Mouse (Mus musculus) retina, postnatal 7 days (tissue): ENCODE measurements at regions not wholly inside any gene's neighbourhood (a gene's known extent, or its start where the extent isn't known, plus 50 kb on each side); places are given as distances from the start of the nearest gene placed in this dataset.

Experiments
- DNase-seq: peaks from one replicate; pipeline ENCODE4 v3.0.0-alpha.2; 2012; ENCODE audit warnings: low read depth, low spot score

DNA sequence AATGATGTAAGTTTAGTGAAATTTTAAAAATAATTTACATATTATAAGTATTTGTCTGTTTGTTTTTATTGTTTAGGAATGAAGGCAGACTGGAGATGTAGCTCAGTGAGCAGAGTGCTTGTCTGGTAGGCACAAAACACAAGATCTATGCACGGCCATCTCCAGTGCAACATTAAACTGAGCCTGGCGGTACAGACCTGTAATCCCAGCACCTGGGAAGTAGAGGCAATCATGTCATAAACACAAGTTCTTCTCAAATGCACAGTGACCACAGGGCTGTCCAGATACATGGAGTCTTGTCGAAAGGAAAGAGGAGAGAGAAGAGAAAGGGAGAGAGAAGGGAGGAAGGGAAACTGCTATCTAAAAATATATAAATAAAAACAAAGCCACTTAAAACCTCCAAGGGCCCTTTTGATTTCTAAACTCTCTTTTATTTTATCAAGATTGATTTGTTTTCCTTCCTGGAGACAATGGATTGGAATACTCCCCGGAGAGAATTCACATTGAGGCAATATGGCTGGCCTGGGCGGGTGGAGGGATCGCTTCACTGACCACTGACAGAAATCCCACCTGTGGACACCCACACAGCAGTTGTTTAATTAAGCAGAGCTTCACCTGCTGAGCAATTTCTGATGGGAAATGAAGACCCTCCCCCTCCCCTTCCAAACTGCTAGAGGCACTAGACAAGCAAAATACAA is 215.6 kb upstream of the Tll1 start:
- DNase-seq: no peak

DNA sequence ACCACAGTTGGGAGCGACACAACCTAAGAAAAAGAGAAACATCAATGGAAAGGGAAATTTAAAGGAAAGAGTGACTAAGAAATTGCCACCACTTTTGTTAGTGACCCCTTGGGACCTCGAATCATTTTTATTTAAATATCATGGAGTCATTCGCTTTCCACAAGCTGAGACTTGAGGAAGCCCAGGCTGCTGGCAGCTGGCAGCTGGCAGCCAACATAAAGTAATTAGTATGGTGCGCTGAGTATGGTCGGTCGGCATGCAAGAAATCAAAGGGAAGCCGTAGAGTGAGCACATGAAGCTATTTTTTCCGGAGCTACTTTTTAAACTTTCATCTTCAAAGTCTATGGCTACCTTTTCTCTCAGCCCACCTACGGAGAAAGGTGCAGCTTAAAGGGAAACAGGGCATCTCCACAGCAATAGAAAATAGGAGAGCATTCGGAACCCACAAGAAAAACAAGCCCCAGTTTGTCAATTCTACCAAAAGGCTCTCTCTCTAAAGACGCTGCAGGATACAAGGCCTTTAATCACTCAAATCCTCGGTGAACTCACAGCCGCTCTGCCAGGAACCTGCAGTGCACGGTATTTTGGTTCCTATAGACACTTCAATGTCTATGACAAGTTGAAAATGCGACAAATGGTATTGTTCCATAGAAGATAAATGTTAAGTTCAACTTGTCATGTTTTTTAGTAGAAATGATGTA is 206.6 kb upstream of the Tll1 start:
- DNase-seq: no peak

DNA sequence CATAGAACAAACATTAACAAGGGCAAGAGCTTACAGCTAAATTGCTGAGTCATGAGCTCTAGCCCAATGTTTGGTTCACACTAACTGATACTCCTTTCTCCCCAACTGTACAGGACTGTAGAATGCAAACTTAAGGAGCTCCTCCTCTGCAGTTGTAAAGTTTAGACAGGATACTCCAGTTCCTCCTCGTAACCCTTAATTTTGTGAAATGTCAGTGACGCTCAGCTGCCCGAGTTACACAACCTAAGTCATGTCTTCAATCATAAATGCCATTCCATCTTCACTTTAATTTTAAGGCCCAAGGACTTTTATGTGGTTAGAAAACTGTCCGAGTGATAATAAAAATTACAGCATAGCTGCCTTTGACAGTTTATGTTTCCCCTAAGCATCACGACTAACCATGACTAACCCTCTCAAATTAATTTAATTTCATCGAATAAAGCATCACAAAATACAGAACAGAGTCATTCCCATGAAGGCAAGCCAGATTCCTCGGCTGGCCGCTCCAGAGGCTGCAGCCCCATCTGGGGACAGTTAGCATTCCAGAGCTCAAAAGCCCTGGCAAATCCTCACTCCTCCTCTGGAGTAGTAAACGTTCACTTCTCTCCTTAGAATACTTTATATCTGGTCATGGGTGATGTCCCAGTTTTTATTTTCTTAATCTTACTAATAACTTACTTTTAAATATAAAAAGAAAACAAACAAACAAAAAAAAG is 200.9 kb upstream of the Tll1 start:
- no peak for DNase-seq

DNA sequence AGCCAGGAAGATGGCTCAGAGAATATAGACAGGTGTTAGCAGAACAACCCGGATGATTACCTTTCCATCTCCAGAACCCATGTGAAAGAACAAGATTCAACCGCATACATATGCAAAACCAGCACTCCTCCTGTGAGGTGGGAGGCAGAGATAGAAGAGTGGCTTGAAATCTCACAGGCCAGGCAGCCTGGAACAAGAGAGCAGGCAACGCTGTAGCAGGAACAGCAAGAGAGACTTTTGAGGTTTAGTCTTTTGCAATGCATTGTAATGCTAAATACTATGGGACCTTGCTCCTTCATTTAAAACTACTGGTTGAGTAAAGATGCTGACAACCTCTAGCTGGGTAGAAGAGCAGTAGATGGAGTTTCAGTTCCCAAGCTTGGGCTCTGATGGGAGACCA is 193.5 kb upstream of the Tll1 start:
- no peak for DNase-seq

DNA sequence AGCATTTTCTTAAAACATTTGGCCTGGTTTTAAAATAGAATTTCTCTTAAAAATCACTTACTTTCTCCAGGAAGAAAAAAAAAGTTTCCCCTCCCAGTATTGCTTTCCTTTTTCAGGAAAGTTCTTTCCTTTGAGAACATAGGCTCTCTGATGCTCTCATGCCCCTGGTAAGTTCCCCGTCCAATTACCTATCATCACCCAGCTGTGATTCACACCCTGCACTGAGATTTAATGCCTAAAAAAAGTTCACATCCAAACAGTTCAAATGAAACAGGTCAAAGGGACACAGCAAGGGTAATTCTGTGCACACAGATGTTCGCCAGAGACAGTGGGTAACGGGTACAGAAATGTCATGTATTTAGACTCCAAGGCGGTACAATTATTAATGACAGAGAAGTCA is 191.8 kb upstream of the Tll1 start:
- DNase-seq: no peak

DNA sequence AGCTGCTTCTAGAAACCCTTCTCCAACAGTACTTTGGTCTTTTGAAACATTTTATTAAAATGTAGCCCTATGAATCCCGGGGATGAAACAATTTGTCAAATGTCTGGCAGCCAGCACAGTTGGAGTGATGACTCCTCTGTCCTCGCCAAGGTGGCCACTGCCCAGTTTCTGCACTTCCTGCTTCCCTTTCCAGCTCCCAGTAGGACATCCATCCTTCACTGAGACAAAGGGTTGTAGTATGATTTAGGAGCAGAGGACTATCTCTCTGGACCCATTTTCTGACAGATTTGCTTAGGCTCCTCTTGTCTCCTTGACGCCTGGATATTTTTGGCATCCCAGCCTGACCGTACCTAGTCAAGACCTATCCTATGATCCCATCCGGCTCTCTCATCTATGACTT is 189.7 kb upstream of the Tll1 start:
- DNase-seq: no peak

DNA sequence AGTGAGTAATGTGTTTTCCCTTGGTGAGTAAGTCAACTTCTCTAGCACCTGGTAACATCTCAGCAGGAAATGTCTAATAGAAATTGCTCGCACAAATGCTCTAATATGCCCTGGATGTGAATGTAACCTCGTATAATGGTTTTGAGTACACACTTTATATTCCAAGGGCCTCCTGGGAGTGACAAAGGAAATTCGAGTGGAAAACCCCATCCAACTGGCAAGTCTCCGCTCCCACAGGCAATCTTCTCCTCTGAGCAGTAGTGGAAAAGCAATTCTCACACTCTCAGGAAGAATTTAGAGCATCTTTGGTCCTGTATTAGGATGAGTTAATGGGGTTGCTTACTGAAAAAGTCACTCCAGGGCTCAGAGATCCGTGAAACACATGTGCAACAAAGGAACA is 183.4 kb upstream of the Tll1 start:
- DNase-seq: no peak

DNA sequence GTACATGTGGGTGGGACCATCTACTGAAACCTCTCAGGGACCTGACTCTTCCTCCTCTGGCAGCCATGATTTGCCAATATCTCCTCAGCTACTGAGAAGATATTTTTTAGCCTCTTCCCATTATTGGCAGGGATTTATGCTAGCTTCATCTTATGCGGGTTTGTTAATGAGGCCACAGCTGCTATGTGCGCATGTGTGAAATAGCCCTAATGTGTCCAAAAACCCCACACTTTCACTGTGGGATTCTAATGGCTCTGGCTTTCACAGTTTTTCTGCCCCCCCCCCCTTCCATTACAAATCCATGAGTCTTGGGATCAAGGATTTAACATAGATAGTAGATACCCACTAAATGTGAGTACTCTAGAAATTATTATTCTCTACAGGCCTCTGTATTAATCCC is 182.2 kb upstream of the Tll1 start:
- DNase-seq: no peak

DNA sequence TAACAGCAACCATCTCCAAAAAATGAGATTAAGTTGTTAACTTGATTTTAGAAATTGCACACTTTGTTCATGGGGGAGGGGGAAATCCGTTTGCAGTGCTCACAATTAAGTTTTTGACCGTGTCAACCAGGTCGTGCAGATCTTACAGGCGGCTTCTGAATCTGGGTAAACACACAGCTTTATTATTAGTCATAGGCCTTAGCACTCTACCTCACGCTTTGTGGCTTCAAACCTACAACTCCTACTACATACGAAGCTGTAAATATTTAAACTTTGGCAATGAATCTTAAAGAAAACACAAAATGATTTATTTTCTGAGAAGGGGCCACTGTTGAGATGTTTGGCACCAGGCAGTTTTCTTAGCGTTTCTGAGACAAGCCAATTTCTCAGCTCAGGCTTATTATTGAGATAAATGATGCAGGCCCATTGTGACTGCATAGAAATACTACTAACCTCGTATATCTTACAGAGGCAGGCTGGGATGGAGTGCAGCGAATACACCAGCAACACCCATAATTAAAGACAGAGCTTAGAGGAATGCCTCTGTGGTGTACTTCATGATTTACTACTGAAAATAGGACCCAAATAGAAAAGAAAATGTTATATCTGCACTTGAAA is 173.8 kb upstream of the Tll1 start:
- DNase-seq: no peak

DNA sequence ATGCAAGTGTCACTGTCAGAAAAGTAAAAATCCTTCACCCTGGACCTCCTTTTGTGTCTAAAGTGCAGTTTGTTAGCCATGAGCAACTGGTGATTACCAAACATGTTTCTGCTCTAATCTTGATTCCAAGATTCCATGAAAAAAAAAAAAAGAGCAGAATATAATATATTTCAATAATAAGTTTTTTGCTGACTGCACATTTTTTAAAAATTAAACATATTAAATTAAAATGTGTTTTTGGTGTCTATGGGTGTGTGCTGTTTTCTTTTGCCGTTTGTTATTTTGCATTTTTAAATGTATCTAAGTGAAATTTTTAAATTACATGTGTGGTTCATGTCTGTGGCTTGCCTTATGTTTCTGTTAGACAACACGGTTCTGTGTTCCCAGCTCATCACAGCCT is 171.8 kb upstream of the Tll1 start:
- no peak for DNase-seq

DNA sequence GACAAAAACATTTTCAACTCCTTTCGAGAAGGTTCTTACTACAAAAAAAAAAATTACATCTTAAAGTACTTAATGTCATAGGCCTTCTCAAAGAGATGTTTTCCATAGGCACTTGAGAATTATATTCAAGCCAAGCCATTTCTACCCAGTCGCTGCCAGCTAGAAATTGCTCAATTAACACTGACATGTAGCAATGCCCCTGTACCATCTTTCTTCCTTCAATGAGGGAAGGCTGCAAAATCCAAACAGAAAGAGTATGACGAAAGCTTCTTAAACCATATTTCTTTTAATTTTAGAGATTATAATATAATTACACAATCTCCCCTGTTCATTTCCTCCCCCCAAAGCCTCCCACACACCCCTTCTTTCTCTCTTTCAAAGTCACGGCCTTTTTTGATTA is 169.4 kb upstream of the Tll1 start:
- DNase-seq: no peak

DNA sequence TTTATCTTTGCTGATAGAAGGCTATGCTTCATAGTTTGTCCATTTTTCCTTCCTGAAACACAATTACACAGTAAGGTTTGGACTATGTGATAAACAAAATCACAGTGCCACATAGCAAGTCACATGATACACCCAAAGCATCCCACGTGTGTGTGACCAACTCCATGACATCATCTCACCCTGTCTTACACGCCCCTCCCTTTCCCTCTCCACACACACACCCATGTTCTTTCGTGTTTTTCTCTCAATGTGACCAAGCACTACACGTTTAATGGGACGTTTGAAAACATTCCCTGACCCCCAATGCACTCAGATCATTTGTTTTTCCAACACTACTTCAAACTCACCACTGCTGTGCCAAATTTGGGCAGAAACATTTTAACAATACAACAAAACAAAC is 168.9 kb upstream of the Tll1 start:
- no peak for DNase-seq

DNA sequence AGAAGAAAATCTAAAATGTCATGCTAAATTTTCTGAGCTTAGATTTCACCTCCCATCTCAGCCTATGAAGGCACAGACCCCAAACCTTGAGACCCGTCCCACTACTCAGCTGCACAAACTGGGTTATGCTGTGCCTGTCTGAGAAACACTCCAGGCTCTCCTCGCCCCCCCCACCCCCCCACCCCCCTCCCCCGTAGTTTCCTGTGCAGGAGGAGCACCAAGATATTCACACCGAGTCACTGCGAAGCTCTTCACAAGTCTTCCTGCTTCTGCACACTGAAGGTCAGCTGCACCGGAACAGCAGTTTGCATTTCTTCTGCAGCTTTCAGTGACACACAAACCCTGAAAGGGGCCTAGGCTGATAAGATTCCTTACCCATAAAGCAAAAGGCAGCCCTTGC is 163.9 kb upstream of the Tll1 start:
- no peak for DNase-seq

DNA sequence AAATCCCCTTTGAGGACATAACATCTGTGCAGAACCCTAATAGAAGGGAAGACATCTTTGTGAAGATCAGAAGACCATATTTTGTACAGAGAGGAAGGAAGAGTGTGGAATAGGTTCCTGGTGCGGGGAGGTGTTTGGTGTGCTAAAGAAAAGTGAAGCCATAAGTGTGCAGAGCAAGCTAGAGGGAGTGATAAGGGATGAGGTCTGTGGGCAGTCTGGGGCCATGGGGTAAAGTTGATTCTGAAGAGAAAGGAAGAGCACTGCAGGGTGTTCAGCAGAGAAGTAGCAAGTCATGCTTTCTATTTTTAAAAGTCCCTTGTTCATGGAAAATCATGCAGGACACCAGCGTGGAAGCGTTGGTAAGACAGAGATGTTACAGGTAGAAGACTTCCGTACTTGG is 161.8 kb upstream of the Tll1 start:
- DNase-seq: no peak

DNA sequence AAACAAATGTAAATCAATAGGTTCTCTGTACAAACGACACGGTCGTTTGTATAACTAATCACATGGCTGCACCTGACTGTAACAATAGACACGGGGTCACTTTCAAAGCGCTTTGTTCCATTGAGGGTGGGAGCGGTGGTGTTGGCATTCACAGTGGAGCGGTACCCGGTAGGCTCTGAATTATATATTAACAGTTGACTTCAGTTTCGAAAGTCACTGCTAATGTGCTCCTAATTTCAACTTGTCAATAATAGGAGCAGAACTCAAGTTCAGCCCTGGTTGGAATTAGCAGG is 160.8 kb upstream of the Tll1 start:
- DNase-seq: no peak

DNA sequence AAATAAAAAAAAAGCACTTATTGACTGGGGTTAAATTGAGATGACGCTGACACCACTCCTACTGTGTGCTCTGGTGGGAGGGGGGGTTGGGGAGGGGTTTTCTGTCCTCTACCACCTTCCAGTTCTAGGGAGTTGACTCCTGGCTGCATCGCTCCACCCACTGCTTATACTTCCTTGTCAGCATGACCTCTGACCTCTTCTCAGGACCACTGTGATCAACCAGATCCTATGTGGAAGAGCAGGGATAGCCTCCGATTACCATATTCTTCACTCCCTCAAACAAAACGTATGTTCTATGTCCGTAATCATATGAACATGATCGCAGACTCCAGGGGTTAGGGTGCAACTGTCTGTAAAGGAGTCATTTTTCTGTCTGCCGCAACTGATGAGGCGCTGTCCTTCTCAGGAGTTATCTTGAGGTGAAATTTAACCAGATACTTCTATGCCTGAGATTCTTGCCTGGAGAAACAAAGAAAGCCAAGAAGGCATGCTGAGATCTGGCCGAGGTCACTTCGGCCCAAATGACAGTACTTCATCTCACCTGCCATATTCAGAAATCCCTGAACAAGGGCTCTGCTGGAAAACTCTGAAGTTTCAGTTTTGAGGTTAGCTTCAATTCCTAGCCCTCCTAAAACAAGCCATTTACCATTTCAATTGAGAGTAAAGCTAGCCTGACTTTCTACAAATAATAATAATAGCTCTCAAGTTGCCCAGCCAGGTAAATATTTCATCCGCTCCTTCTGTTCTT is 160.3 kb upstream of the Tll1 start:
- DNase-seq: no peak

DNA sequence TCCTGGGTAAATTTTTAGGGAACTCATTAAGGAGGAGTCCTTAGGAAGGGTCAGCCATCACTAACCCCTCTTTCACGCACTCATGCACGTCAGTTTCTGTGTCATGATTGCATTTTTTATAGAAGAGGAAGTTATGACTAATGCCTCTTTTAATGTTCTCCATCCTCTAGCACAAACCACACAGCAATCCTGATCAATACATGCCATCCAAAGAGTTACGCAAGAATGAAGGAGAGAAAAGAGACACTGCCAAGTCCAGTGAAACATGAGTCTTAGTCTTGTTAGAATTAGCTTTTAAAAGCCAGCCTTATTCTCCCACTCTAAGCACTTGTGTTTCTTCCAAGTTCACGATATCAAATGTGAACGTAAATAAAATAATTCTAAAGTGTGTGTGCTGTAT is 151.0 kb upstream of the Tll1 start:
- no peak for DNase-seq

DNA sequence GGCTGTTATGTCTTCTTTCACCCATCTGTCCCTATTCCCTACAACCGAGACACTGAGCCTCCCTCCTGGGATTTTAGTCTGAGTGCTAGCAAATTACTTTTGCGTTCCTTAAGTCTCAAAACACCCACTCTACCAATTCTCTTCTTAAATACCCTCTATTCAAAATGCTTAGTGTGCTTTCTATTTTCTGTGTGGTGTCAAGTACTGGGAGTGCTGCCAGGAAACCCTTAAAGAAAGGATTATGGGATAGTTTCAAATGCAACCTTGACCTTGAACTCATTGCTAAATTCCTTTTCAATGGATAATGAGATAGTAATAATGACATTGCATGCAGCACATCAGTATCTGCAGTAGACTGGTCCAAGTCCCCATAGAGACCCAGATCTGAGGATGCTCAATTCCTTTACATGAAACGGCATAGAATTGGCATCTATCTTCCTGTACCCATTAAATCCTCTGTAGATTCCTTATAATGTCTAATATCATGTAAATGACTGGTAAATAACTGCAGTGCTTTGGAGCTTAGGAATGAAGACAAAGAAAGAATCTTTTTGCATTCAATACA is 142.1 kb upstream of the Tll1 start:
- no peak for DNase-seq

DNA sequence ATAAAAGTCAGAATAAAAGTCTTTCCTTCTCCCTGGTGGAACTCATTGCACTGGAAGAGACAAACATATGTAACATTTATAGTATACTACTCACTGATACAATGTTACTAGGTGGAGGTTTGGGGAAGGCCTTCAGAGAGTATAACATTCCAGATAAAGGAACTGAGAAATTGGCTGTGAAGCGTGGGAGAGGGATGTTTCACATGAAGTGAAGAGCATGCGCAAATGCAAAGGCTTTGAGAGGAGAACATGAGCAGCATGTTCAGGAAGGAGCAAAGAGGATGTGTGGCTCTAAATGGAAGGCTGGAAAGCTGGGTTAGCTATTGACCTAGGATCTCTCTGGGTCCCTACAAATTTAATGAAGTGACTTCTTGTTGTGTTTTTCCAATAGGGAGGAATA is 141.4 kb upstream of the Tll1 start:
- DNase-seq: no peak

DNA sequence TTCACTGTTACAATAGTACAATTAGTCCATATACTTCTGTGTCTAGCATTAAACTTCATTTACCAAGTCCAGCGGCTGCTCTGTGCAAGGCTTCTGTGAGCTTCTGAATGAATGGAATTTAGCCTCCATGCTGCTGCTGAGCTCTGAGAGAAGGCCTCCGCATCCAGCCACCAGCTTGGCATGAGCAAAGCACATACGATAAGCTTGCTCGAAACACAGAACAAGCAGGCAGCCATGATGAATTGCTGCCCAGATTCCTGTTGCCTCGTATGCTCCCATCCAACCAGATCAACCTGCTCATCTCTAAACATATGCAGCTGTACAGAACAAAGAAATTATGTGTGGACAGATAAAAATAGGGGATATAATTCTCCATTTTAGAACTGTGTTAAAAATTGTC is 140.4 kb upstream of the Tll1 start:
- no peak for DNase-seq

DNA sequence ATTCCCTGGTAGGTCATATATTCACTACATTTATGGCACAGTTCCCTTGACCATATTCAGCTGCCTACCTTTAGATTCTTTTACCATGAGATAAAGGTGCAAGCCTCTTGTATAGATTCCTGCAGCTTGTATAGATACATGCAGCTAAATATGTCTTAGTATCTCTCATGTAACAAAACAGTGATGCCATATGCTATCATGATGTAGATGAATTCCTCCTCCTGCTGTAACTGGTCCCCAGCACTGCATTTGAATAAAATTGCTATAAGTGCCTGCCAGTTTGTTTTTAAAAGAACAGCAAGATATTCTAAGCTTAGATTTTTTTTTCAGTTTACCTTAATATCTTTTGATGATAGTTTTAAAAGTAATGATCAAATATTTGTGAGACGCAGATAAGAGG is 138.9 kb upstream of the Tll1 start:
- DNase-seq: no peak

DNA sequence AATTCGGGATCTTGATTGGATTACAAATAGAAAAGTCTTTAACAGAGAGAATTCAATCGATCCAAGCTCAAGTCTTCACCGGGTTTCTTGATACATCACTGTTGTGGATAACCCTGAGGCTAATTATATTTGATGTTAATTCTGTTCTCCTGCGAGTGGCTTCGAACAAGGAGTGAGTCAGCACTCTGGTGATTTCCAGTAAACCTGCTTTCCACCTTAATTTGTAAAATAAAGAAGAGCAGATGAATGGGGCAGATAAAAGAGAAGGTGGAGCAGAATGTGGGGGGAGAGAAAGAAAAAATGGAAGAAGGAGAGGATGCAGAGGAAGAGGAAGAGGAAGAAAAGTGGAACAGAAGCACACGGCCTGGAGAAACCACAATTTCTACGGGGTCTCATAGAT is 137.5 kb upstream of the Tll1 start:
- DNase-seq: no peak
